Mouse (Mus musculus) G1E (cell line): ENCODE results near the gene Alx3. TPM values are rescaled to one million over a fixed set of nuclear protein-coding genes. Genes with fewer than 3 reads are reported as not detected.

Experiments
- ATAC-seq: 2 replicates; pipeline ENCODE4 v1.8.0; 2016; ENCODE audit warnings: mild to moderate bottlenecking; ENCODE audit not compliant: insufficient number of reproducible peaks, poor library complexity, low FRiP score, severe bottlenecking; ENCODE audit errors: extremely low read depth
- DNase-seq: peaks from one replicate; pipeline ENCODE4 v3.0.0; 2012; ENCODE audit warnings: low spot score
- H3K27me3 ChIP-seq: 2 replicates; pipeline ENCODE4 v1.6.1; 2012; ENCODE audit warnings: mild to moderate bottlenecking, low read length, inconsistent platforms; ENCODE audit not compliant: insufficient read depth
- H3K36me3 ChIP-seq: replicated peaks from 2 replicates; pipeline ENCODE3; 2012; ENCODE audit warnings: mild to moderate bottlenecking, inconsistent platforms
- H3K4me1 ChIP-seq: 2 replicates; pipeline ENCODE4 v1.6.1; 2012; ENCODE audit warnings: low read depth, low read length, inconsistent platforms, mixed read lengths; ENCODE audit not compliant: insufficient read depth
- H3K4me3 ChIP-seq: 2 replicates; pipeline ENCODE4 v1.5.1; 2012; ENCODE audit warnings: low read depth, mild to moderate bottlenecking, inconsistent platforms, low read length, moderate library complexity, mixed read lengths
- H3K9me3 ChIP-seq: replicated peaks from 2 replicates; pipeline ENCODE4 v1.6.1; 2012; ENCODE audit warnings: inconsistent platforms
- CTCF ChIP-seq: IDR thresholded peaks from 2 replicates; pipeline ENCODE4 v1.5.1; 2012; ENCODE audit warnings: low read depth, low read length, inconsistent platforms, mixed read lengths
- GATA1 ChIP-seq: IDR thresholded peaks from 2 replicates; pipeline ENCODE4 v1.6.1; 2012; ENCODE audit warnings: borderline replicate concordance, low read length, inconsistent platforms, mixed read lengths
- GATA2 ChIP-seq: IDR thresholded peaks from 2 replicates; pipeline ENCODE4 v1.6.1; 2012; ENCODE audit warnings: low read depth, low read length, inconsistent platforms, borderline replicate concordance
- POLR2AphosphoS5 ChIP-seq: IDR thresholded peaks from 2 replicates; pipeline ENCODE4 v1.6.1; 2012; ENCODE audit warnings: low read depth, low read length, inconsistent platforms; ENCODE audit not compliant: insufficient replicate concordance
- TAL1 ChIP-seq: conservative IDR thresholded peaks from 2 replicates; pipeline ENCODE4 v1.6.1; 2012; ENCODE audit warnings: low read depth, low read length, inconsistent platforms, mixed read lengths
- polyA plus RNA-seq: library from polyadenylated mRNA; stranded (reverse); fragments of >175 nt; gene quantifications from 2 replicates; pipeline ENCODE4 v1.2.3, GENCODE M21; 2012
- total RNA-seq, 2 experiments: library from RNA; stranded (forward) in 1 of 2; stranded (reverse) in 1 of 2; fragments of 200-1000 nt in 1 of 2; fragments of >200 nt in 1 of 2; fragmentation: Nextera tagmentation in 1 of 2; gene quantifications; 2 replicates each; pipeline ENCODE4 v1.2.3; 2014 to 2017

Alx3 gene
- total and polyA plus RNA-seq, 3 experiments = 0.11 TPM; not detected in 2

DNA sequence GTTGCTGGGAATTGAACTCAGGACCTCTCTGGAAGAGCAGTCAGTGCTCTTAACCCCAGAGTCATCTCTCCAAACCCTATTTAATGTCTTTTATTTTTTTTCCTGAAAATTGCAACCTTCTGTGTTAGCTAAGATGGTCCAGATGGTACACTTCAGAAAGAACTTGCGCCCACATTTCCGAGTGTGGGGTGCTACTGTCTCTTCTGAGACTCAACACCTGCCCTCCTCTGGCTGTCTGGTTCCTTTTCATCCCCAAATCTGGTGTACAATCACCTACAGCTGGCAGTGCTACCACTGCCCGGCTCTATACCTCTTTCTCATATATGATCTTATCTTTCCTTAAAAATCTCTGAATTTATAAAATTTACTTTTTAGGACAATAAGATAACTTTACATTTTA is 58.1 kb downstream of the Alx3 start:
- TF ChIP-seq TAL1 (no peak), GATA1 (no peak)
- Histone ChIP-seq H3K4me1 (no peaks in the 10 kb centered on the region), H3K9me3 (no peaks in the 10 kb centered on the region), H3K27me3 (peaks cover 9% of the 10 kb centered on the region), H3K36me3 (peaks cover 6% of the 10 kb centered on the region), H3K4me3 (no peak overlapping the region)
- DNase-seq (no peak), ATAC-seq (no peak)

DNA sequence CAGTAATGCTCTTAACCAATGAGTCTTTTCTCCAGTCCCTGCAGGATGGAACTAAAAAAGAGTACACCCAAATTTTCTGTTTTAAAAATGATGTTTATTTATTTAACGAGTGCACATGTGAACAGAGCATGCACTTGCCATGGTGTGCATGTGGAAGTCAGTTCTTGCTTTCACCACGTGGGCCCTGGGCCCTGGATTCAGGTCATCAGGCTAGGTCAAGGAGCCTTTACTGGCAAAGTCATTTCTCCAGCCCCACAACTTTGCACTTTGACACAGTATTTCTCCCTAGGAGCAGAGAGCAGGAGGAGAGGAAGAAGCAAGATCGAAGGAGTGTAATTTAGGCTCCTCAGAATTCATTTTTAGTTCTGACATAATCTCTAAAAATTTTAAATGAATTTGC is 60.0 kb downstream of the Alx3 start:
- Histone ChIP-seq H3K36me3 (peaks cover 17% of the 10 kb centered on the region), H3K4me3 (no peak overlapping the region), H3K4me1 (no peaks in the 10 kb centered on the region), H3K27me3 (peaks cover 4% of the 10 kb centered on the region; the same call in 1 of the 2 replicates), H3K9me3 (no peaks in the 10 kb centered on the region)
- DNase-seq = no peak
- no peak for TF ChIP-seq TAL1
- no peak for TF ChIP-seq CTCF
- TF ChIP-seq GATA2 = no peak
- TF ChIP-seq GATA1 = no peak
- no peak for TF ChIP-seq POLR2AphosphoS5
- ATAC-seq = no peak

Other genes with a start within 250 kb of the Alx3 start
- gene Kcnc4, start 135.5 kb upstream of the Alx3 start, total RNA-seq (2014; fragmentation: Nextera tagmentation) = not detected in 2 replicates
- gene Kcnc4, start 135.5 kb upstream of the Alx3 start, total RNA-seq (2017) = 0.06 and 0.11 TPM in 2 replicates
- gene Kcnc4, start 135.5 kb upstream of the Alx3 start, polyA plus RNA-seq = not detected in 2 replicates
- gene Slc6a17, start 77.0 kb upstream of the Alx3 start, total RNA-seq (2014; fragmentation: Nextera tagmentation) = 1.2 TPM in 1 of 2 replicates, not detected in the other
- 0.11 and 0.12 TPM in 2 replicates for gene Slc6a17, start 77.0 kb upstream of the Alx3 start, total RNA-seq (2017)
- not detected in 2 replicates for gene Slc6a17, start 77.0 kb upstream of the Alx3 start, polyA plus RNA-seq
- gene Ubl4b, start 40.0 kb upstream of the Alx3 start, total RNA-seq (2014; fragmentation: Nextera tagmentation) = not detected in 2 replicates
- gene Ubl4b, start 40.0 kb upstream of the Alx3 start, total RNA-seq (2017) = 0.06 and 0.11 TPM in 2 replicates
- not detected in 2 replicates for gene Ubl4b, start 40.0 kb upstream of the Alx3 start, polyA plus RNA-seq
- gene Gm10961, start 36.3 kb downstream of the Alx3 start, total RNA-seq (2014; fragmentation: Nextera tagmentation) = not detected in 2 replicates
- gene Gm10961, start 36.3 kb downstream of the Alx3 start, total RNA-seq (2017) = not detected in 2 replicates
- gene Gm10961, start 36.3 kb downstream of the Alx3 start, polyA plus RNA-seq = not detected in 2 replicates
- 15.7 and 17.5 TPM in 2 replicates for gene Strip1, start 36.7 kb downstream of the Alx3 start, total RNA-seq (2014; fragmentation: Nextera tagmentation)
- gene Strip1, start 36.7 kb downstream of the Alx3 start, total RNA-seq (2017) = 17.1 and 21.2 TPM in 2 replicates
- gene Strip1, start 36.7 kb downstream of the Alx3 start, polyA plus RNA-seq = 17.6 and 19.4 TPM in 2 replicates
- 146 and 149 TPM in 2 replicates for gene Ahcyl1, start 101.5 kb downstream of the Alx3 start, total RNA-seq (2014; fragmentation: Nextera tagmentation)
- 43.7 and 54.9 TPM in 2 replicates for gene Ahcyl1, start 101.5 kb downstream of the Alx3 start, total RNA-seq (2017)
- gene Ahcyl1, start 101.5 kb downstream of the Alx3 start, polyA plus RNA-seq = 18.2 and 21.4 TPM in 2 replicates
- not detected in 2 replicates for gene Csf1, start 165.4 kb downstream of the Alx3 start, total RNA-seq (2014; fragmentation: Nextera tagmentation)
- 0.06 and 0.11 TPM in 2 replicates for gene Csf1, start 165.4 kb downstream of the Alx3 start, total RNA-seq (2017)
- gene Csf1, start 165.4 kb downstream of the Alx3 start, polyA plus RNA-seq = 0.03 TPM in 1 of 2 replicates, not detected in the other